Mouse (Mus musculus): ENCODE measurements around the gene Tnip1.

DNA sequence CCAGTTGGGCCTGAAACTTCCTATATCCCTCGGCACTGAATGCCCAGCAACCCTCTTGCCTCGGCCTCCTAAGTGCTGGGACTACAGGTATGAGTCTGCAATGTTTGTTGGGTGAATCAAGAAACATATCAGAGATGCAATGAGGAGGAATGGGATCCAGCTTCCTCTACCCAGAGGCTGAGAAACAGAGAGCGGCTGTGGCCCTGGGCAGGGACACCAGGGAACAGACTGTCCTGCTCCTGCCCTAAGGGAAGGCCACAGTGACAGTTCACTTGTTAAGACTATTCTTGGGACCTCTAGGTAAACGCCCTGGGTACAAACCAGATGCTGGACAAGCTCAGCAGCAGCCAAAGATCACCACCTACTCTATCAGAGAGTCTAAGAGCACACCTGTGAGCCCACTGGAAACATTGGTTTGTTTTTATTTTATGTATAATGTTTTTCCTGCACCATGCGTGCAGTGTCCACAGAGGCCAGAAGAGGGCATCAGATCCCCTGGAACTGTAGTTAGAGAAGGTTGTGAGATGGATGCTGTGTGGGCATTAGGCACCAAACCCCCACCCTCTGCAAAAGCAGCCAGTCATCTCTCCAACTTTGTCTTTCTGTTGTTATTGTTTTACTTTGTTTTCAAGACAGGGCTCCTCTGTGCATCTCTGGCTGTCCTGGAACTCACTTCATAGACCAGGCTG is 31.2 kb downstream of the Tnip1 start:
- TF ChIP-seq CTCF (IDR thresholded peaks at IDR 0.05) = peak; percentile 82
- no peak for TF ChIP-seq EP300 (IDR thresholded peaks at IDR 0.05)

Data from lung, postnatal 0 days (tissue).